Mouse (Mus musculus) midbrain, embryonic 16.5 days (tissue): Measurements from ENCODE around the gene Gm6583. TPM values are rescaled to one million over a fixed set of nuclear protein-coding genes. Genes with fewer than 3 reads are reported as not detected.

Experiments used
- ATAC-seq: fragments of 200-750 bp; cut with Nextera tagmentation; 2 replicates; pipeline ENCODE4 v1.8.0; 2017; ENCODE audit warnings: moderate TSS enrichment
- H3K27ac ChIP-seq: fragments of 300-500 bp; sonication (generic); 2 replicates; pipeline ENCODE4 v1.5.1; 2014; ENCODE audit warnings: mild to moderate bottlenecking, low read length, mixed read lengths
- H3K27me3 ChIP-seq: fragments of 300-500 bp; sonication (generic); 2 replicates; pipeline ENCODE4 v1.6.1; 2014; ENCODE audit warnings: low read depth, low read length, mixed read lengths; ENCODE audit not compliant: control insufficient read depth, insufficient read depth
- H3K36me3 ChIP-seq: fragments of 300-500 bp; sonication (generic); 2 replicates; pipeline ENCODE4 v1.6.1; 2014; ENCODE audit warnings: mild to moderate bottlenecking, low read length, moderate library complexity, mixed read lengths; ENCODE audit not compliant: control insufficient read depth, insufficient read depth
- H3K4me1 ChIP-seq: fragments of 300-500 bp; sonication (generic); 2 replicates; pipeline ENCODE4 v1.6.1; 2014; ENCODE audit warnings: mild to moderate bottlenecking, low read length, mixed read lengths; ENCODE audit not compliant: control insufficient read depth, insufficient read depth
- H3K4me2 ChIP-seq: fragments of 300-500 bp; sonication (generic); 2 replicates; pipeline ENCODE4 v1.6.1; 2014; ENCODE audit warnings: mild to moderate bottlenecking, low read length, mixed read lengths
- H3K4me3 ChIP-seq: fragments of 300-500 bp; sonication (generic); 2 replicates; pipeline ENCODE4 v1.5.1; 2014; ENCODE audit warnings: low read depth, mild to moderate bottlenecking, low read length, moderate library complexity, mixed read lengths
- H3K9ac ChIP-seq: fragments of 300-500 bp; sonication (generic); 2 replicates; pipeline ENCODE4 v1.6.1; 2014; ENCODE audit warnings: low read depth, low read length, mixed read lengths
- H3K9me3 ChIP-seq: fragments of 300-500 bp; sonication (generic); replicated peaks from 2 replicates; pipeline ENCODE4 v1.6.1; 2014; ENCODE audit warnings: mild to moderate bottlenecking, low read length, mixed read lengths; ENCODE audit not compliant: control insufficient read depth, poor library complexity, severe bottlenecking
- WGBS: fragments of 180-500 bp; shearing (Covaris S2); extraction: QIAGEN DNeasy Blood & Tissue Kit; methylation state at CpG from one replicate; pipeline ENCODE4 v1.1.7; 2014; 5-methylcytosine and 5-hydroxymethylcytosine counted together
- polyA plus RNA-seq: library from polyadenylated mRNA; unstranded; fragments of >200 nt; fragmentation: Nextera tagmentation; extraction: Ambion mirVana; gene quantifications from 2 replicates; pipeline ENCODE4 v1.2.1, GENCODE M21; 2015

The Gm6583 gene
- polyA plus RNA-seq, 1 experiment from 2014 or later: 0.29 TPM

DNA sequence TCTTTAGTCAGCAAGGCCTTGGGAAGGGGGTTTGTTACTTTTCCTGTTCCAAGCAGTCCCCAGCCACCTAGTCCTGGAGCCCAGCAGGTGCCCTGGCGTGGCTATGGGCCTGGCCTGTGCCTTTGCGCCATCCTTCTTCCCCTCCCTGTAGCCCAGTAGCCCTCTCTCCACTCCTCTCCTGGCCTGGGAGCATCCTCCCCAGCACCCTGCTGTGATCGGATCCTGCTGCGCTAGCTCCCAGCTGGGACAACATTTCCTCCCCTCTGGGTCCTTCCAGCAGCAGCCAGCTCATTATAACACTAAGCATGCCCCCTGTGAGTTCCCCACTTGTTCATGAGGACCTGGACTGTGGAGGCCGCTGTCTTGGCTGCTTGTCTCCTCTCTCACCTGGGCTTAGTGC lies 50.0 kb downstream of the Gm6583 start:
- Histone ChIP-seq H3K36me3 (peaks cover 9% of the 10 kb centered on the region; the same call in 1 of the 2 replicates), H3K9ac (no peak overlapping the region), H3K4me2 (no peak overlapping the region), H3K4me3 (no peak overlapping the region), H3K9me3 (no peaks in the 10 kb centered on the region), H3K4me1 (no peaks in the 10 kb centered on the region), H3K27me3 (no peaks in the 10 kb centered on the region), H3K27ac (no peak overlapping the region)
- WGBS: 60% methylated on average over 5 of the region's 5 CpGs
- no peak for ATAC-seq

Other genes with a start within 250 kb of the Gm6583 start
- gene Cryba4, start 103.5 kb downstream of the Gm6583 start, polyA plus RNA-seq: 1.0 and 1.6 TPM in 2 replicates
- 5.1 and 5.8 TPM in 2 replicates for gene Crybb1, start 100.2 kb downstream of the Gm6583 start, polyA plus RNA-seq
- gene Tpst2, start 79.3 kb downstream of the Gm6583 start, polyA plus RNA-seq: 26.2 and 34.5 TPM in 2 replicates
- gene Tfip11, start 29.7 kb downstream of the Gm6583 start, polyA plus RNA-seq: 37.0 and 37.2 TPM in 2 replicates
- gene Srrd, start 13.0 kb downstream of the Gm6583 start, polyA plus RNA-seq: 51.7 and 56.8 TPM in 2 replicates
- 41.8 and 45.6 TPM in 2 replicates for gene Hps4, start 12.9 kb downstream of the Gm6583 start, polyA plus RNA-seq
- gene Asphd2, start 38.8 kb upstream of the Gm6583 start, polyA plus RNA-seq: 58.8 and 66.2 TPM in 2 replicates
- 1.0 and 1.6 TPM in 2 replicates for gene Gm6588, start 93.4 kb upstream of the Gm6583 start, polyA plus RNA-seq
- gene Sez6l, start 221.2 kb upstream of the Gm6583 start, polyA plus RNA-seq: 72.9 and 75.7 TPM in 2 replicates